Mouse (Mus musculus): ENCODE results near the gene Rab11fip4. TPM values are rescaled to one million over a fixed set of nuclear protein-coding genes. Genes with fewer than 3 reads are reported as not detected.

Rab11fip4 gene
- polyA plus RNA-seq, 1 experiment from 2014 or later, result 28.5 TPM

DNA sequence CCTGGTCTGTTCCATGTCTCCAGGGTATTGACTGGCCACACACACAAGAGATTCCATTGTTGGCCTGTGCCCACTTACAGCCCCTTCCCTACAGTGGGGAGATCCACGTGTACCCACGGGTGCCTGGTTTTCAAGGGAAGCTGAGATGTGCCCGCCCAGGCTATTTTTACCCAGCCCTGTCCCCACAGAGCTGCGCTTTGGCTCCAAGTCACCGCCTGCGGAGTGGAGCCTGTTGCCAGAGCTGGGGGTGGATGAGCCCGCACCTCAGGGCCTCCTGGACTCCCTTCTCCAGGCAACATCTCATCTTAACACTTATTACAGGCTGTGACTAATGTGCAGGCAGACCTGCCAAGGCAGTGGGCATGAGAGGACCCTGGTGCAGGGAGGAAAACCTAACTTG is 83.6 kb downstream of the Rab11fip4 start:
- H3K36me3 ChIP-seq, result no peaks in the 10 kb centered on the region
- H3K4me1 ChIP-seq, result peaks cover 61% of the 10 kb centered on the region
- WGBS, result 86% methylated on average over 7 of the region's 7 CpGs
- H3K27ac ChIP-seq, result no peak overlapping the region
- no peak overlapping the region for H3K4me2 ChIP-seq (replicated peaks)
- H3K4me3 ChIP-seq, result no peak overlapping the region
- no peak for ATAC-seq (ENCODE audit: low FRiP score)
- no peaks in the 10 kb centered on the region for H3K27me3 ChIP-seq
- H3K9ac ChIP-seq, result no peak overlapping the region
- H3K9me3 ChIP-seq (replicated peaks), result no peaks in the 10 kb centered on the region

DNA sequence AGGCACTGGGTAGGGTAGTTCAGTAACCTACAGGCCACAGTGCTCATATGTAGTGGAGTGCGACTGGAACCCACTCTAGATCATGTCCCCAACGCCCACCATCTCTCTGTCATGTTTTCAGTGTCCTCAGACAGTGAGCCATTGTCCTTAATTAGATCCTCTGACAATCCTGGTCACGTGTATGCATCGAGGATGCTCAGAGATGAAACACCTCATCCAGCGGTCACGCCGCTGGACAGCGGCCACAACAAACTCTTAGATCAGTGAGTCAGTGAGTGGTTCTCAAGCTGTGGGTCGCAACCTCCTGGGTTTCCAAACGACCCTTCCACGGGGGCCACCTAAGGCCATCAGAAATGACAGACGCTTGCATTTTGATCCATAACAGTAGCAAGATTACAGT is 84.3 kb downstream of the Rab11fip4 start:
- H3K27me3 ChIP-seq, result no peaks in the 10 kb centered on the region
- H3K9me3 ChIP-seq (replicated peaks), result no peaks in the 10 kb centered on the region
- ATAC-seq (ENCODE audit: low FRiP score), result no peak
- no peaks in the 10 kb centered on the region for H3K36me3 ChIP-seq
- H3K9ac ChIP-seq, result no peak overlapping the region
- 74% methylated on average over 12 of the region's 12 CpGs for WGBS
- H3K4me1 ChIP-seq, result peaks cover 56% of the 10 kb centered on the region
- H3K4me2 ChIP-seq (replicated peaks), result no peak overlapping the region
- H3K4me3 ChIP-seq, result no peak overlapping the region
- no peak overlapping the region for H3K27ac ChIP-seq

DNA sequence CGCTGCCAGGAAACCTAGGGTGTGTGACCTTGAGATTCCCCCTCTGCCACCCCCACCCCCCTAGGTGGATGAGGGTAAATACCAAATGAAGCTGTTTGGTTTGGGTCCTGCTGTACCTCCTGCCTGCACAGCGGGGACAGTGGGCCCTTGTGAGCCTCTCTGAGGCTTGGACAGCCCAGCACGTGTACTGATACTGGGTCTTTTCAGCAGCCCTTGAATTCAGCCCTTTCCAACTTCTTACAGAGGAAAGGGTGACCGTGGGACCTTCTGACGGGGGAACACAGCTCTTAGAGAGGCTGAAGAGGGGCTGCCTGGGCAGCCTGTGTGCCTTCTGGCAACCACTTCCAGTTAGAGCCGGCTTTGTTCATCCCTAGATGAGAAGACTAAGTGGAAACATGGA is 85.0 kb downstream of the Rab11fip4 start:
- Histone ChIP-seq H3K27me3 (no peaks in the 10 kb centered on the region), H3K4me3 (no peak overlapping the region), H3K4me1 (peaks cover 49% of the 10 kb centered on the region), H3K4me2 (replicated peaks) (no peak overlapping the region), H3K9ac (0 out of 2 replicates have a peak overlapping the region, but pooled peaks have one; percentile 23), H3K36me3 (no peaks in the 10 kb centered on the region), H3K27ac (peak overlapping the region; percentile 52), H3K9me3 (replicated peaks) (no peaks in the 10 kb centered on the region)
- ATAC-seq (ENCODE audit: low FRiP score), result no peak
- WGBS, result 72% methylated on average over 6 of the region's 6 CpGs

DNA sequence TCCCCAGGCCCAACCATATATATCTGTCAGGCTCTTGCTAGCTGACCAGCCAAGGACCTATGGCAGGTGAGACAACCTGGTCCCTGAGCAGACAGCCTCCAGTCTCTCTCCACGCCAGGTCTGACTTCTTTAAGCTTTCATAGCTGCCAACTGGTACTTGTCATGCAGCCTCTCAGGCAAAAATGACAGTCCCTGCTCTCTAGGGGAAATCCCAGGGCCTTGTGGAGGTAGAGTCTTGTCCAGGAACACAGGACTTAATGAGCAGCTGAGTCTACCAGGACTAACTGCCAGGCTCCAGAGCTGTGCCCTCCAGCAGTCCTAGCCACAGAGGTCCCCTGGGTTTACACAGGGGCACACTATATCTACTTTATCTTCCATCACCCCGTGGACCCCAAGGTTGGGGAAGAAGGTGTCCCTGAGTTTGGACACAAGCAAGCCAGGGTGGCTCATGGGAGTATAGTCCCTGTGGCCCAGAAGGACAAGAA is 85.5 kb downstream of the Rab11fip4 start:
- H3K4me2 ChIP-seq (replicated peaks), result no peak overlapping the region
- H3K9me3 ChIP-seq (replicated peaks), result no peaks in the 10 kb centered on the region
- WGBS, result 60% methylated on average over 2 of the region's 2 CpGs
- no peaks in the 10 kb centered on the region for H3K27me3 ChIP-seq
- no peak overlapping the region for H3K4me3 ChIP-seq
- H3K4me1 ChIP-seq, result peaks cover 45% of the 10 kb centered on the region
- H3K9ac ChIP-seq, result no peak overlapping the region
- H3K36me3 ChIP-seq, result no peaks in the 10 kb centered on the region
- no peak for ATAC-seq (ENCODE audit: low FRiP score)
- no peak overlapping the region for H3K27ac ChIP-seq

DNA sequence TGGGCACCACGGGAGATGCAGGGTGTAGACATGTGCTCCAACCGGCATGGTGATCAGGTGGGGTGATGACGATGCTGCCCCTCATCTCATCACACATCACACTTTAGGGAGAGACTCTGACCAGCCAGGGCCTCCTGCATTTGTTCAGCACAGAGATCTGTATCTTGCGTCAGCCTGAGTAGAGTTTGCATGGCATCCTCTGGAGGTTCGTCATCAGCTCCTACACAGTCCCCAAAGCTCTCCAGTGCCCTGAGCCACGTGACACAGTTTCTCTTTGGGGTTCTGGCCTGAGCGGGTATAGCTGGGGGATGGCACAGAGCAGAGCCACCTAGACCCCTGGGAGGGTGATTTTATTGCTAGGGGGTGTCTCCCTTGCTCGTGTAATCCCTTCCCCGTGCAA is 86.4 kb downstream of the Rab11fip4 start:
- no peak overlapping the region for H3K27ac ChIP-seq
- WGBS, result 87% methylated on average over 9 of the region's 9 CpGs

DNA sequence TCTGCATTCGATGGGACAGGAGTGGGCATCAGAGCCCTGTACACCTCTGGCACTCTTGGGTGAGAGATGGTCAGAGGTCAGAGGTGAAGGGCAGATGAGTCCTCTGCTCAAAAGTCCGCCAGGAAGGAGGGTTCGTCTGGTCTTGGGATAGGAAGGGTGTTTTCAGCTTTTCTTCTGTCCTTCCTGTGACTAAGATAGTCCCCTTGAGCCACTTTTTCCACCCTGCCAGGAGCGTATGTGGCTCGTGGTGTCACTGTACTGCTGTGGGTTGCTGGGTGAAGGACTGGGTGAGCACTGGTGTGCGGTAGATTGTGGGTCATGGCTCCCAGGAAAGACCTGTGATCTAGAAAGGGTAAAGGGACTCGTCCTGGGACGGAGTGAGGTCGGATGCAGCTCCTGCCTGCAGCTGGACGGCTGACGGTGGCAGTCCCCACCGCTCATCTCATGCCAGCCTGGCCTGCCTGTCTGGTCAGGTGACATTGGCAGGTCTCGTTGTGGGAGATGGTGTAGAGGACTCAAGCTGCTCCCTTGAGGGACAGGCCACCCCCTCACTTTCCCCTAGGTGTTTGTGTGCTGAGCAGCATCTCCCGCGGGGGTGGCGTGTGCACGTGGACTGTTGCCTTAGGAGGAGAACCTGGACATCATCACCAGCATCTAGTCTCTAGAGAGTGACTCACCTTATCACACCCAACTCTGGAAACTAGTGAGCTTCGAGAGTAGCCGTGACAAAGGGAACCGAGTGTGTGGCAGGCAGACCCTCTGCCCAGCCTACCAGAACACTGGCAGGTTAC is 87.5 kb downstream of the Rab11fip4 start:
- Histone ChIP-seq H3K27me3 (no peaks in the 10 kb centered on the region), H3K9ac (no peak overlapping the region), H3K4me3 (no peak overlapping the region), H3K4me1 (peaks cover 38% of the 10 kb centered on the region), H3K9me3 (replicated peaks) (no peaks in the 10 kb centered on the region), H3K4me2 (replicated peaks) (no peak overlapping the region), H3K36me3 (no peaks in the 10 kb centered on the region), H3K27ac (no peak overlapping the region)
- 90% methylated on average over 20 of the region's 20 CpGs for WGBS
- no peak for ATAC-seq (ENCODE audit: low FRiP score)

More for the DNA sequence above, 86.4 kb downstream of the Rab11fip4 start:
- H3K4me3 ChIP-seq, result no peak overlapping the region
- no peaks in the 10 kb centered on the region for H3K9me3 ChIP-seq (replicated peaks)
- H3K4me2 ChIP-seq (replicated peaks), result no peak overlapping the region
- no peaks in the 10 kb centered on the region for H3K27me3 ChIP-seq
- ATAC-seq (ENCODE audit: low FRiP score), result no peak
- H3K9ac ChIP-seq, result no peak overlapping the region
- H3K4me1 ChIP-seq, result peaks cover 48% of the 10 kb centered on the region
- H3K36me3 ChIP-seq, result no peaks in the 10 kb centered on the region

DNA sequence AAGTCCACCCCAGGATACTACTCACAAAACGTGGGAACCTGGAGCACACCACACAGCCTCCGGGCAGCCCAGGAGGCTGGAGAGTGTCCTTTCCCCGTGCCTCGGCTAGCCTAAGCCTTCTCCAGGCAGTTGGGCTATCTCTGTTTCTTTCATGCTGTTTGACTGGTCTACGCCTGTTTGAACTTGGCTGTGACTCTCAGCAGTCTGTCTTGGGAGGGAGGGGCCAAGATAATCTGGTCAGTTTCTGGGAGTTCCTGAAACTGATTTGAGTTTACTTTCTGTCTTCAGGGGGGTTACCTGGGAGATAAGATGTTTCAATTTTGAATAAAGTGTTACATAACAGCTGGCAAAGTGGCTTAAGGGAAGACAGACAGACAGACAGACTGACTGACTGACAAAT is 88.9 kb downstream of the Rab11fip4 start:
- Histone ChIP-seq H3K4me3 (no peak overlapping the region), H3K27me3 (no peaks in the 10 kb centered on the region), H3K36me3 (peaks cover 12% of the 10 kb centered on the region), H3K27ac (no peak overlapping the region), H3K9me3 (replicated peaks) (no peaks in the 10 kb centered on the region), H3K9ac (no peak overlapping the region), H3K4me1 (peaks cover 29% of the 10 kb centered on the region), H3K4me2 (replicated peaks) (no peak overlapping the region)
- ATAC-seq (ENCODE audit: low FRiP score), result no peak
- 74% methylated on average over 5 of the region's 5 CpGs for WGBS

DNA sequence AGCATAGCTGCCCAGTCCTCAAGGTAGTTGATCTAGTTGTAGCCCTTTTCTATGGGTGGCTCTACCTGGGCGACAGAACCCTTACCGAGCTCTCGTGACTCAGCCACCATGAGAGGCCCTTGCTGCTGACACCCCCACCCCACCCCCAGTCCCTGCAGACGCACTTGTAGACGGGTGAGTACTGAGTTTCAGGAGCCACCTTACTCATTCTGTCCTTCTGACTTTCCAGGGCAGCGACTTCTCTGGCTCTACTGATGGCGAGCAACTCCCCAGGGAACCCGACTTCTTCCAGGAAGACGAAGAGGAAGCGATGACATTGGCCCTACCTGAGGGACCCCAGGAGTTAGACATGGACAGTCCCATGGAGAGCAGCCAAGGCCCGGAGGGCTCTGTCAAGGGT is 89.5 kb downstream of the Rab11fip4 start:
- H3K4me3 ChIP-seq, result no peak overlapping the region
- no peak overlapping the region for H3K4me2 ChIP-seq (replicated peaks)
- no peak overlapping the region for H3K27ac ChIP-seq
- H3K9ac ChIP-seq, result no peak overlapping the region
- no peak for ATAC-seq (ENCODE audit: low FRiP score)
- 92% methylated on average over 11 of the region's 11 CpGs for WGBS
- no peaks in the 10 kb centered on the region for H3K27me3 ChIP-seq
- no peaks in the 10 kb centered on the region for H3K9me3 ChIP-seq (replicated peaks)
- peaks cover 24% of the 10 kb centered on the region for H3K4me1 ChIP-seq
- peaks cover 18% of the 10 kb centered on the region for H3K36me3 ChIP-seq

DNA sequence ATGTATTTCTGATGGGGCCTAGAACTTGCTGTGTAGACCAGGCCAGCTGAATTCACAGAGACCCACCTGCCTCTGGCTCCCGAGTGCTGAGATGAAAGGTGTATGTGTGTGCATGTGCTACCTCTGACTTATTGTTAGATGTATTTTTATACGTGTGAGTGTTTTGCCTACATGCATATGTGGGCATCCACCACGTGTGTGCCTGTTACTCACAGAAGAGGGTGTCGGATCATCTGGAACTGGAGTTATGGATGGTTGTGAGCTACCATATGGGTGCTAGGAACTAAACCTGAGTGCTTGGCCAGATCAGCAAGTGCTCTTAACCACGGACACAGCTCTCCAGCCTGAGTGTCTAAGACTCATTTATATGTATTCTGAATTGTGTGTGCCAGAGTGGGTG is 90.2 kb downstream of the Rab11fip4 start:
- H3K9me3 ChIP-seq (replicated peaks), result no peaks in the 10 kb centered on the region
- H3K36me3 ChIP-seq, result peaks cover 24% of the 10 kb centered on the region
- H3K9ac ChIP-seq, result no peak overlapping the region
- H3K4me2 ChIP-seq (replicated peaks), result no peak overlapping the region
- no peak for ATAC-seq (ENCODE audit: low FRiP score)
- no peaks in the 10 kb centered on the region for H3K27me3 ChIP-seq
- peaks cover 18% of the 10 kb centered on the region for H3K4me1 ChIP-seq
- no peak overlapping the region for H3K4me3 ChIP-seq
- WGBS, result 83% methylated on average over 5 of the region's 5 CpGs
- H3K27ac ChIP-seq, result no peak overlapping the region

DNA sequence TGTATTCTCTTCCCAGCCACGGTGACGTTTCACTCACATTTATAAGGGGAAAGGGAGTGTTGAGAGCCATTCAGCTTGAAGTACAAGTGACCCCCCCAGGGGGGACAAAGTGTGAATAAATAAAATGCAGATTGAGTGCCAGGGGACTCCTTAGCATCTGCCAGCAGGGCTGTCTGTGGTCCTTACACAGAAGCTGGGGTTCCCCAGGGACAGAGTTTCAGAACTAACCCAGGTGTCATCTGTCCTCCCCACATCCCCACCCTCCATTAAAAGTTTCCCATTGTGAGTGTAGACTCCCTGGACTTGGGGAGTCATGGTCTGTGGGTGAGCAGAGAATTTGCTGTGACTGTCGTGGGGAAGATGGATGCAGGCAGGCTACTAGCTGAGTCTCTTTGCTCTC is 90.8 kb downstream of the Rab11fip4 start:
- ATAC-seq (ENCODE audit: low FRiP score), result no peak
- Histone ChIP-seq H3K4me3 (no peak overlapping the region), H3K4me1 (peaks cover 16% of the 10 kb centered on the region), H3K9me3 (replicated peaks) (no peaks in the 10 kb centered on the region), H3K9ac (no peak overlapping the region), H3K27me3 (no peaks in the 10 kb centered on the region), H3K27ac (no peak overlapping the region), H3K36me3 (peaks cover 30% of the 10 kb centered on the region), H3K4me2 (replicated peaks) (no peak overlapping the region)
- 54% methylated on average over 3 of the region's 3 CpGs for WGBS

DNA sequence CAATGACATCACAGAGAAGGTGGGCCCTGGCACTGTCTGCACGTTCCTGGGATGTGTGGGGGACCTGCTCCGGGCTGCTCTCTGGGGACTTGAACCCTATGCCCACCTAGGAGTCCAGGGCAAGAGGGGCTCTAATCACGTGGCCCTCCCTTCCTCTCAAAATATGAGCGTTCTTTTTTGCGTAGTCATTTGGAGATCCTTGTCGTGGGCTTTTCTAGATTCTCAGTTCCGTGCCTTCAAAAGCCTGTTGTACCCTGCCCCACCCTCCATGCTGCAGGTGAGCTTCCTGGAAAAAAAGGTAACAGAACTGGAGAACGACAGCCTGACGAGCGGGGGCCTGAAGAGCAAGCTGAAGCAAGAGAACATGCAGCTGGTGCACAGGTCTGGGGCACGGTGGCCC is 94.1 kb downstream of the Rab11fip4 start:
- peaks cover 39% of the 10 kb centered on the region for H3K36me3 ChIP-seq
- no peaks in the 10 kb centered on the region for H3K9me3 ChIP-seq (replicated peaks)
- no peak for ATAC-seq (ENCODE audit: low FRiP score)
- H3K4me2 ChIP-seq (replicated peaks), result no peak overlapping the region
- H3K9ac ChIP-seq, result no peak overlapping the region
- WGBS, result 95% methylated on average over 11 of the region's 11 CpGs
- H3K4me3 ChIP-seq, result no peak overlapping the region
- peaks cover 10% of the 10 kb centered on the region for H3K4me1 ChIP-seq
- H3K27ac ChIP-seq, result no peak overlapping the region
- no peaks in the 10 kb centered on the region for H3K27me3 ChIP-seq

DNA sequence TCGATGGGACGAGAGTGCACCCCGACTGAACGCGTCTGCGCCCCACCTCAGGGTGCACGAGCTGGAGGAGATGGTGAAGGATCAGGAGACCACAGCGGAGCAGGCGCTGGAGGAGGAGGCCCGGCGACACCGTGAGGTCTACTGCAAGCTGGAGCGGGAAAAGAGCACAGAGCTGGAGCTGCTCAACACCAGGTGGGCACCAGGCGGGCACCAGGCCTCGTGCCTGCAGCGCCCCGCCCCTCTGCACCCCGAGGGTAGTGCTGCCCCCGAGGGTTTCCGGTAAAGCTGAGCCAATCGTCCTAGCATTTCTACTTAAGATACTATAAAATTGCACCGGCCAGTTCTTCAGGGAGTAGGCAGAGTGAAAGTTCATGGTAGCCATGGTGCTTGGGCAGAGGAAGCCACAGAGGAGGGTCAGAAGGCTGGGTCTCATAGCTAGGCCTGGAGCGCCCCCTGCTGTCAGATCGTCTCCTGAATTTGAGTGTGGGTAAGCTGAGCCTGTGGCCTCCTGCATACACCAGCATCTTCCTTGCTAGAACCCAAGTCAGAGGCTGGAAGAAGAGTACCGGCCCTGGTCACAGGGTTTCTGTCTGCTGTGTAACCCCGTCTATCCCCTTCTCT is 95.6 kb downstream of the Rab11fip4 start:
- H3K9ac ChIP-seq, result no peak overlapping the region
- no peak overlapping the region for H3K4me2 ChIP-seq (replicated peaks)
- peak; percentile 57 for ATAC-seq (ENCODE audit: low FRiP score)
- WGBS, result 70% methylated on average over 26 of the region's 26 CpGs
- H3K27me3 ChIP-seq, result no peaks in the 10 kb centered on the region
- peaks cover 54% of the 10 kb centered on the region for H3K36me3 ChIP-seq
- no peak overlapping the region for H3K4me3 ChIP-seq
- H3K27ac ChIP-seq, result no peak overlapping the region
- peaks cover 9% of the 10 kb centered on the region for H3K4me1 ChIP-seq
- no peaks in the 10 kb centered on the region for H3K9me3 ChIP-seq (replicated peaks)

DNA sequence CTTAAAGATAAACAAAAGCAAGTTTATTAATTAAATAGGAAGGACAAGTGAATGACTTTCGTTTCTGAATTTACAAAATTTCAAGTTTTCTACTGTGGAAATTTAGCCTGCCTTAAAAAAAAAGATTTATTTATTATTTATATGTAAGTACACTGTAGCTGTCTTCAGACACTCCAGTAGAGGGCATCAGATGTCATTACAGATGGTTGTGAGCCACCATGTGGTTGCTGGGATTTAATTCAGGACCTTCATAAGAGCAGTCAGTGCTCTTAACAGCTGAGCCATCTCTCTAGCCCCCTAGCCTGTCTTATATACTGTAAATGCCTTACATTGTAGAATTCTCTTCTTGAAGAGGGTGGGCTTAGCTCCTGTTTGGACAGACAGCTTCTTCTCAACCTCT is 98.9 kb downstream of the Rab11fip4 start:
- Histone ChIP-seq H3K9ac (no peak overlapping the region), H3K36me3 (peaks cover 70% of the 10 kb centered on the region)

More for the DNA sequence above, 98.9 kb downstream of the Rab11fip4 start:
- Histone ChIP-seq H3K27me3 (no peaks in the 10 kb centered on the region), H3K4me2 (replicated peaks) (no peak overlapping the region), H3K4me1 (peaks cover 3% of the 10 kb centered on the region; the same call in 1 of the 2 replicates), H3K27ac (no peak overlapping the region), H3K9me3 (replicated peaks) (no peaks in the 10 kb centered on the region), H3K4me3 (no peak overlapping the region)
- WGBS, result 77% methylated on average over 1 of the region's 1 CpGs
- ATAC-seq (ENCODE audit: low FRiP score), result no peak
